Mouse (Mus musculus): Measurements from ENCODE around the gene Garem2. TPM values are rescaled to one million over a fixed set of nuclear protein-coding genes. Genes with fewer than 3 reads are reported as not detected.

Gene Garem2
- total RNA-seq, 2 experiments from 2014 or later = 0.05 to 0.11 TPM

DNA sequence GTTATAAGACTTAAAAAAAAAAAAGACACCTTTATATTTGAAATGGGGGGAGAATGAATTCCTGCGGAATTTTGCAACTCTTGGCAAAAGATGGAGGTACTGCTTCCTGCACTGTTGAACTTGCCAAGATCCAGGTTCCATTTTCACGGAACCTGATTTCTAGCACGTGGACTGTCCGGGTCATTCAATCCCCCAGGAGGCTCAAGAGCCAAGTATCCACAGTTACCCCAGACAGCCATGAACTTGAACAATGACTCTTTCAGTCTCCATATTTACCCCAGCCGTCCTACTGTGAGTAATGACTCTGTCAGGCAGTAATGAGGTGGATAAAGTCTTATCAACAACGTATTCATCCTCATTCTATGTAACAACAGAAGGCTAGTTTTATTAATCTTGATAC is 41.6 kb downstream of the Garem2 start:
- intact Hi-C loops (cut with DNase I) = no loop called here

DNA sequence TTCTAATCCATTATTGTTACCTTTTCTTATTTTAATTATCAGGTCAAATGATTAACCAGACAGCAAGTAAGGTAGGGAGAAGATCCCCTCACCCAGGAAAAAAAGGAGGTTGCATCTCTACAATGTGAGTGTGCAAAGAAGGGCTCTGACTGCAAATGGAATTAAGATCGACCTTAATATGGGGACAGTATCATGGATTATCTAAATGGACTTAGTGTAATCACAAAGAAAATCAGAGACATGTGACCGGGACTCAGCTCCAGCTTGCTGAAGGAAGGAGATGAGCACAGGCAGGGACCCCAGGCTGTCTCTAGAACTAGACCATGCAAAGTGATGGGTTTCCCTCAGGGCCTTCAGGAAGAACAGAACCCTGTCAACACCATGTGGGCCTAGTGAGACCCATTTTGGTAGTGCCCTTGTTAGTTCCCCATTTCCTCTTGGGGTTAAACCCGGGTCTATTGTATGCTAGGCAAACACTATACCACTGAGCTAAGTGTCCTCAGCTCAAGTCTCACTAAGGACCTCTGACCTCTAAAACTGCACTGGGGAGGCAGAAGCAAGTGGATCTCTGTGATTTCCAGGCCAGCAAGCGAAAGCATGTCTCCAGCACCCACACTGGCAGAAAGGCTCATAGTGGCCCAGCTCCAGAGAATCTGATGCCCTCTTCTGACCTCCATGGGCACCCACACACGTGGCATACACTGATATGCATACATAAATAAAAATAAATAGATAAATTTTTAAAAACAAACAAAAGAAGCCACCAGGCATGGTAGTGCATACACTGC is 43.4 kb downstream of the Garem2 start:
- intact Hi-C loops (cut with DNase I) = no loop called here
- DNase-seq (ENCODE audit: low spot score) = no peak

More for the DNA sequence above, 41.6 kb downstream of the Garem2 start:
- no peak for DNase-seq (ENCODE audit: low spot score)

DNA sequence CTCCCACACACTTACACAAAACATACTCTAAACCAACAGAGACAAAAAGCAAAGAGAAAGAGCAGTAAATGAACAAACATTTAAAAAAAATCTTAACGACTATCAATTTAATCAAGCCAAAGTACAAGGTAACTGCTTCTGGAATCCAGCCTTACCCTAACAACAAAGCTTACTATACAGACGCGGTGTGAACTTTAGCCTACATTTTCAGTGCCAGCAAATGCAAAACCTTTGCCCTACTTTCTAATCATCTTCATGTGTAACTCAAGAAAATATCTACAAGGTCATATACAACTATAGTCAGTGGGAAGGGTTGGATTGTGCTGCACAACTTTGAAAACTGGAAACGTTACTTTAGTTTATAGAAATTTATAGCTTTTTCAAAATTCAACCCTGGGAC is 47.0 kb downstream of the Garem2 start:
- DNase-seq (ENCODE audit: low spot score) = no peak
- intact Hi-C loops (cut with DNase I) = no loop called here

DNA sequence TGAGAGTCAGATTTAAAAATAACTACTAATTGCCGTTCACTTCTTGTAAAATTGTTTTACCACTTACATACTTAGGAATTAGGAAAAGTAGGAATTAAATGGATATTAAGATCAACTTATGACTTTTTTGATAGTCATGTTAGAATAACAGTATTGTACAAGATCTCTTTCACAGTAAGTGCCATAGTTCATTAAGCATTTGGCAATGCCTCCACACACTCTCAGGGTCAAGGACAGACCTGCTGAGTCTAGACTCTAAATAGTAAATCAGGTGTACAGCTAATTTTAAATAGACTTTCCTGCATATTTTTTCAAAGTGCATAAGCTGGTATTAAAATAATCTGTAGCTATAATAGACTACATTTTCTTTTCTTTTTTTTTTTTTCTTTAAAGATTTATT is 47.5 kb downstream of the Garem2 start:
- DNase-seq (ENCODE audit: low spot score) = no peak
- intact Hi-C loops (cut with DNase I) = no loop called here

DNA sequence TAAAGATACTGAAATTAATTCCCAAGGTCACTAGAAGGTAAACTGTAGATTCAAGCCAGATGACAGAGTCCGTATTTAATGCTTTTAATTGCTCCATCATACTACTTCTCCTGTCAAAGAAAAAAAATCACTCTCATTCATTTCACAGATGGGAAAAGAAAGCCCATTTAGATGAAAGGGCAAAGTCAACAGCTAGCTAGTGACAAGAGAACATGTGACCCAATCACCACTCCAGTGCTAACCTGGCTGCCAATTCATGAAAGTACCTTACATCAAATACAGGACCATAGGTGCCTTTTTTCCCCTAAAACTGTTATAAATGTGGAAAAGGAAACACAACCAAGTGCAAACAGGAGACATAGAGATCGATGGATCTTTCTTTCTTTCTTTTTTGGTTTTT is 48.3 kb downstream of the Garem2 start:
- DNase-seq (ENCODE audit: low spot score) = no peak
- intact Hi-C loops (cut with DNase I) = no loop called here

DNA sequence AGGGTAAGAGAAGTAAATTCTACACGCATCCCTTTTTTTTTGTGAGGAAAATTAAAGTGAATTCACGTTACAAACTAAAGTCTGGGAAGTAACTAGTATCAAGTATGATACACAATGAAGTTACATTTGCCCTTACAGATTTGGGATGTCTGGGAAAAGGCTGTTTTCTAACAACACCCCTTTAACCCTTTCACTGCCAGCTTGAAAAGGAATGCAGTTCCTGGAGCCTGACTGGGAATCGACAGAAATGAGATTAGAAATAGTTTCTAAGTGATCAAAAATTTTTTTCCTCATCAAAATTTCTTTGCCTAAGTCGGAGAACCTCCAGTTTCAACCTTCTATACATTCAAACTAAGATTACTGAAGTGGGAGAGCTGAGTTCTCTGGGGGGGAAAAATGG is 49.1 kb downstream of the Garem2 start:
- DNase-seq (ENCODE audit: low spot score) = no peak
- intact Hi-C loops (cut with DNase I) = no loop called here

DNA sequence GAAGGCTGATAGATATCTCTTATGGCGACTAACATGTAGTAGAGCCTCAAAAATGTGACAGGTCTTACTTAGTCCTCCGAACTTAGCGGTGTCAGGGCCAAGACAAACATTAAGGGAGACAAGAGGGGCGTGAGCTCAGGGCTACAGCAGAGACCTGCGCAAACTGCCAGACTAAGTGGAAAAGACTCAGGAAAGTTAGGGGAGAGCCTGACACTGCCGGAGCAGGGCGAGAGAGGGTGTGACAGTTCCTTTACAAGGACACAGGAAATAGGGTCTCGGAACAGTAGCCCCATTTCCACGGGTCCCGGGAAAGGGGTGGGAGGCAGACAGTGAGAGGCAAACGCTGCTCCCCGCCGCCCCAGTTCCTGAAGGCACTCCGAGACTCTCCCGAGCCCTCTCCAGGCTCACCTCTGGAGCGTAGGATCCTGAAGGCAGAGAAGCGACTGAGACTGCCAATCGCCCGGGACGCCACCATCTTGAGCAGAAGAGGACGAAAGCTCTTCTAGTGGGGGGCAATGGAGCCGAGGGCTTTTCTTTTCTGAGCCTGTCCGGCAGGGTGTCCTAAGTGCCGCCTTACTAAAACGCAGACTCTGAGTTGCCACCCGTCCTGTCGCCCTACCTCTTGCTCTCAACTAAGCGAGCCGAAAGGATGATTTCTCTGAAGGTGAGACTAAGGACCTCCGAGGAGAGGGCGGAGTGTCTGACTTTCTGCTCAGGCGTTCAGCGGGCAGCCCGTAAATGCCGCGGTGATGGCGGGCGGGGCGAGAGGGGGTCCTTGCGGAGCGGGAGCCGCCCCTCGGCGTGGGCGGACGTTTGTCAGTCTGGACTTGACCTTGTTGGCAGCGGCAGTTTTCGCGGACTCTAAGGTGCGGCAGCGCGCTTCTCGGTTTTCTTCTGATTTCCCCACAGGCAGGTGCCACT is 49.8 kb downstream of the Garem2 start, which contains the start of the genes Hadha and Hadhb:
Gene Hadha (minus strand): TSS at position 689 of the 921 bp plus-strand sequence.
Gene Hadhb (plus strand): TSS at position 775 of the 921 bp plus-strand sequence.
- DNase-seq (ENCODE audit: low spot score) = peak; percentile 86
- intact Hi-C loops (cut with DNase I) = no loop called here

DNA sequence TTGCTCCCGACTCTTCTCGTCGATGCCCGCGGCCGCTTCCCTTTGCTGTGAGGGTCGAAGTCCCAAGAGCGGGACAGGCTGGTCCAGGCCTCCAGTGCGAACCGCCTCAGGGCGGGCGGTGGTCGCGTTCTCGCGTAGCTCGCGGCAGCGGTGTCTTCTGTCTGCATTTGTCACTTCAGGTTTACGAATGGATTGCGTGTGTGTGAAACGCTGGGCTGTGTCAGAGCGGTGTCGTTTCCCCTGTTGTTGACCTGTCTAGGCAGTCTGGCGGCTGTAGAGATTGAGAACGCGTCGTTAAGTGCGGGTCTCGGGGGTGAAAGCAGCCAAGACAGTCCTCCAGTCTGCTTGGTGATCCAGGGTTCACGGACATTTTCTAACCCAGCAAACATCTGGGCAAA is 50.4 kb downstream of the Garem2 start:
- intact Hi-C loops (cut with DNase I) = no loop called here
- no peak for DNase-seq (ENCODE audit: low spot score)

DNA sequence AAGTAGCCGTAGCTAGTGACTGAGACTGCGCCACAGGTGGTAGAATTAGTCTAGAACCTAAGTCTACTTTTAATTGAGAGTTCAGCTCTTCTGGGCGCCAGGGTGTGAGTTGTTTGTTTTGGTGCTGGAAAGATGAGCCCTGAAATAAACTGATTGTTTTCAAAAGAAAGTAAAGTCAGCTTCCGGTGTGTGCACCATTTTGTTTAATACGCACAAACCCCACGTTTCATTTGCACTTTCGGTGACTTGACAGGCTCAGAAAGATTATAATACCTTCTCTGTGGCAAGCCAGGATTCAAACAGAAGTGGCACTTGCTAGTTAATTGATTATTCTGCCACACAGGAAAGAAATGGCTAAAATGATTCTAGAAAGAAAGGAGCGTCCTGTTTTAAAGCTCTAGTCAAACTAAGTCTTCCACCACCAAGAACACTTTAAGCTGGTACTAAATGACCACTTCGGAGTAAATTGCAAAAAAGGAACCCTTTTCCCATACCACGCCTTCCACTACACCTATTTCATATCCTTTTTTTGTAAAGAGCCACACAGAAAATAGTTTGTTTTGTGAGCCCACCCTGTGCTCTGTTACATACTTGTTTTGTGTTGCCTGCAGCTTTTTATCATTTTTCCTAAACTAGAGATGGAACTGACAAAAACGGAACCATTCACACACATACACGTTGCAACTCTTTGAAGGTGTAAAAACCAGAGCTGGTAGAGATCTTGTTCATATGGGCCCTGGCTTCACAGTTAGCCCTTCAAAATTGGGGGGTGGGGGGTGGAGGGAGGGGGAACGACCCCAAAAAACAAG is 51.1 kb downstream of the Garem2 start:
- DNase-seq (ENCODE audit: low spot score) = no peak
- intact Hi-C loops (cut with DNase I) = no loop called here

DNA sequence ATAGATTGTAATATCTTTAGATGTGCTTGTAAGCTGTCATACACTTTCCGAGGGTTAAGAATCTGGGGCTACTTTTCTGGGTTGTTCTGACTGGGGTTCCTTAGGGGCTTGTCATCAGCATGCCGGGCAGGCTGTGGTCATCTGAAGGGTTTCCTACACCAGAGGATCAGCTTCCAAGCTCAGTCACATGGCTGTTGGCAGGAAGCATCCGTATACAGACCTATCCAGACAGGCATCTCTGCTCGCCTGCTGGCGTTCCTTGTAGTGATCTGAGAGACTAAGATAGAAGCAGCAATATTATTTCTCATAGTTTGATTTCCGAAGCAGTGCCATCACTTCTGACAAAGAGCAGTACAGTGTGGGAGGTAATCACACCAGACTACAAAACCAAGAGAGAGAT is 54.6 kb downstream of the Garem2 start:
- intact Hi-C loops (cut with DNase I) = no loop called here
- no peak for DNase-seq (ENCODE audit: low spot score)

DNA sequence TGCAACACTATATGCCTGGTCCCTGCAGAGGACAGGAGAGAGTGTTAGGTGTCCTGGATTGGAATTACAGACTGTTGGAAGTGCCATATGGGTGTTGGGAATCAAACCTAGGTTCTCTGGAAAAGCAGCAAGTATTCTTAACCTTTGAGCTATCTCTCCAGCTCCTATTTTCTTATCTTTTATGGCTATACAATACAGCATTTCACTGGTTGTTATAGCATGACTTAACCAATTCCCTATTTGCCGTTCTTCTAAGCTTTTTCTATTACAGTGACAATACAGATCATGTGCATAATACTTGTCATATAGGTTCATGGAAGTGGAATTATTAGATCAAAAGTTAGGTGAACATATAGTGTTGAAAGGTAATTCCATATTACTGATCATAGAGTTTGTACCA is 56.9 kb downstream of the Garem2 start:
- no peak for DNase-seq (ENCODE audit: low spot score)
- intact Hi-C loops (cut with DNase I) = no loop called here

DNA sequence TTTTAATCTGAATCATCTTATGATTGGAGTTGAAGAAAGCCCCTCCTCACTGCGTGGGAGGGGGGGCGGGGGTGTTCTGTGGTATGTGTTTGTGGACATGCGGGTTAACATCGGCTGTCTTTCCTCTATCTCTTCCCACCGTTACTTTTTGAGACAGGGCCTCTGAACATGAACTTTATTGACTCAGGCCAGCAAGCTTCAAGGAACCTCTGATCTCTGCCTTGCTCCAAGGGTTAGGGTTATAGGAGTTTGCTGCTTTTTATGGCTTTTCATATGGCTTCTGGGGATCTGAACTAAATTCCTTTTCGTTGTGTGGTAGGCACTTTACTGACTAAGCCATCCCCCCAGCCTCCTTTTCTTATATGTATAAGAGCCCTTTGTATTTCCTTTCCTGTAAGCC is 57.4 kb downstream of the Garem2 start:
- intact Hi-C loops (cut with DNase I) = no loop called here
- no peak for DNase-seq (ENCODE audit: low spot score)

DNA sequence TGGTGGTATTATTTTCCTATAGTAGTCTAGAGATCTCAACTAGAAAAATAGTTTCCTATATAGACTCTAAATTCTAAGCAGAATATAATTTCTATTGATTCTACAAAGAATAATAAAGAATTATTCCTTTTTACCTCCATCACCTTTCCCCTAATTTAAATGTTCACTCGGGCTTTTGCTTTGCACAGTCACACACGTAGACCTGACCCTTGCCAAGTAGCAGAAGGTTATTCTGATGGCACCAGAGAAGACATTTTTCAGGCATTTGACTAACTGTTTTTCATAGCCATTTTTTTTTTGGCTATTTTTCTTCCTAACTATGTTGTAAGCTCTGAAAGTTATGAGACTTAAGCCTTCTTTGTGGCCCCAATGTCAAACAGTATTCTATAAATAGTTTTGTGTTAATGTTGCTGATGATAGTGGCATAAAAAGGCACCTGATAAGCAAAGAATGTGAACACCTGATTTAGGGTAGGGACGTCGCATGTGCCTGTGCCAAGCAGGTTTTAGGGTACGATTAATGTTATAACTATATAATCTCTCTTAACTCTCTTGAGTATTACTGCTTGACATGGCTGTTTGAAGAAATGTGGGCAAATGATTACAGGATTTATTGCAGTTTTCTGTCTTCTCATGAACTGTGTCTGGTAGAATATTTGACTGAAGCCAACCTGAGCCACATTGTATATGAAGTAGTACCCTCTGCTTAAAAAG is 60.4 kb downstream of the Garem2 start:
- intact Hi-C loops (cut with DNase I) = no loop called here
- no peak for DNase-seq (ENCODE audit: low spot score)

Other genes with a start within 250 kb of the Garem2 start
- not detected for gene Il6, start 92.0 kb upstream of the Garem2 start, total RNA-seq (2021)
- gene Tyms, start 31.5 kb upstream of the Garem2 start, total RNA-seq (2021) = 1 to 10 TPM; 2.4 to 5.2 TPM
- gene 3110082J24Rik, start 925 bp downstream of the Garem2 start, total RNA-seq (2021) = not detected
- 1,000 to 10,000 TPM; 1,064 to 1,096 TPM for gene Hadha, start 50.0 kb downstream of the Garem2 start, total RNA-seq (2021)
- 1,000 to 10,000 TPM; 1,651 to 1,795 TPM for gene Hadhb, start 50.1 kb downstream of the Garem2 start, total RNA-seq (2021)
- gene Adgrf3, start 100.6 kb downstream of the Garem2 start, total RNA-seq (2021) = under 1 TPM; 0.08 to 0.11 TPM
- 10 to 100 TPM; 14.1 to 16.2 TPM for gene Selenoi, start 127.4 kb downstream of the Garem2 start, total RNA-seq (2021)
- gene Drc1, start 176.2 kb downstream of the Garem2 start, total RNA-seq (2021) = not detected

All from heart, postnatal 25 days (tissue).